Mouse (Mus musculus) heart, postnatal 0 days (tissue): ENCODE results near the gene Znrf3. TPM values are rescaled to one million over a fixed set of nuclear protein-coding genes. Genes with fewer than 3 reads are reported as not detected.
A peak's percentile ranks its signal among the peaks of the same experiment; 100 is the strongest.

Source experiments
- ATAC-seq: fragments of 200-750 bp; cut with Nextera tagmentation; 2 replicates; pipeline ENCODE4 v1.8.0; 2017; ENCODE audit warnings: low read depth, moderate number of reproducible peaks, moderate library complexity; ENCODE audit not compliant: insufficient read depth
- DNase-seq: peaks from one replicate; pipeline ENCODE4 v3.0.0-alpha.2; 2016; ENCODE audit warnings: low spot score
- H3K27ac ChIP-seq: fragments of 300-500 bp; sonication (generic); 2 replicates; pipeline ENCODE4 v1.5.1; 2014; ENCODE audit warnings: low read depth, mild to moderate bottlenecking
- H3K27me3 ChIP-seq: fragments of 300-500 bp; sonication (generic); 2 replicates; pipeline ENCODE4 v1.6.1; 2014; ENCODE audit warnings: low read length, mixed read lengths; ENCODE audit not compliant: control insufficient read depth, insufficient read depth
- H3K36me3 ChIP-seq: fragments of 300-500 bp; sonication (generic); replicated peaks from 2 replicates; pipeline ENCODE4 v1.6.1; 2014; ENCODE audit warnings: low read length, mixed read lengths; ENCODE audit not compliant: control insufficient read depth, insufficient read depth
- H3K4me1 ChIP-seq: fragments of 300-500 bp; sonication (generic); 2 replicates; pipeline ENCODE4 v1.6.1; 2014; ENCODE audit warnings: antibody characterized with exemption; ENCODE audit not compliant: control insufficient read depth, insufficient read depth
- H3K4me2 ChIP-seq: fragments of 300-500 bp; sonication (generic); 2 replicates; pipeline ENCODE4 v1.6.1; 2014; ENCODE audit warnings: low read depth, mild to moderate bottlenecking, low read length, moderate library complexity
- H3K4me3 ChIP-seq: fragments of 300-500 bp; sonication (generic); 2 replicates; pipeline ENCODE4 v1.5.1; 2014; ENCODE audit warnings: low read depth, low read length
- H3K9ac ChIP-seq: fragments of 300-500 bp; sonication (generic); replicated peaks from 2 replicates; pipeline ENCODE4 v1.6.1; 2014; ENCODE audit warnings: low read depth, low read length, mixed read lengths
- H3K9me3 ChIP-seq: fragments of 300-500 bp; sonication (generic); replicated peaks from 2 replicates; pipeline ENCODE4 v1.6.1; 2016; ENCODE audit warnings: low read length; ENCODE audit not compliant: control insufficient read depth
- CTCF ChIP-seq: IDR thresholded peaks from 2 replicates; pipeline ENCODE4 v1.5.1; 2016; ENCODE audit warnings: antibody characterized with exemption, control low read depth, low read depth
- EP300 ChIP-seq: IDR thresholded peaks from 2 replicates; pipeline ENCODE4 v1.6.1; 2016; ENCODE audit warnings: antibody characterized with exemption, low read depth
- WGBS: fragments of 180-500 bp; shearing (Covaris S2); extraction: QIAGEN DNeasy Blood & Tissue Kit; methylation state at CpG from one replicate; pipeline ENCODE4 v1.1.7; 2014; 5-methylcytosine and 5-hydroxymethylcytosine counted together
- polyA plus RNA-seq: library from polyadenylated mRNA; unstranded; fragments of >200 nt; fragmentation: Nextera tagmentation; extraction: Ambion mirVana; gene quantifications from 2 replicates; pipeline ENCODE4 v1.2.1, GENCODE M21; 2015
- total RNA-seq: library from RNA; depleted of rRNA; stranded (reverse); fragments of >200 nt; gene quantifications from 2 replicates; pipeline ENCODE4 v1.2.3, GENCODE M21; 2014; ENCODE audit warnings: low replicate concordance; rRNA removed

Znrf3 gene
- total and polyA plus RNA-seq, 2 experiments from 2014 or later, result 6.4 to 7.0 TPM

DNA sequence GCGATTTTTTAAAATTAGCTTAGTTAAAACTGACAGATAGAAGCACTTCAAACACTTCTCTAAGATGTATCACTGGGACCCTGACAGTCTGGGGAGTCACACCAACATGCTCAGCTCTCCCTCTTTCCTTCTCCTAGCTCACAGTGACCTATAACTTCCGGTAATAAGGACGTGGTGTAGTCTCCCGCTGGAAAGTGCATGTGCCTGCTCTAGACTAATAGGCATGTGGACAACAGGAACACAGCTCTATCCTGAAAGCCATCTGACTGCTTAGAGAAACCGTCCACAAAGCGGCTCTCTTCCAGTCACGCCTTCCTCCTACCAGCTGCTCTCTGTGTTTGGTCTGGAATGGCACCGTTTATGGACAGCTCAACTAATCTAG is 199.9 kb downstream of the Znrf3 start:
- Histone ChIP-seq H3K4me2 (peak overlapping the region; percentile 56), H3K27me3 (no peaks in the 10 kb centered on the region), H3K4me1 (peaks cover 43% of the 10 kb centered on the region), H3K36me3 (peaks cover 28% of the 10 kb centered on the region), H3K9me3 (no peaks in the 10 kb centered on the region), H3K27ac (peak overlapping the region; percentile 85), H3K4me3 (peak overlapping the region; percentile 29; the same call in 1 of the 2 replicates), H3K9ac (peak overlapping the region; percentile 46)
- WGBS, result 16% methylated on average over 8 of the region's 8 CpGs
- TF ChIP-seq CTCF, result no peak
- no peak for TF ChIP-seq EP300
- DNase-seq (peak; percentile 32), ATAC-seq (peak; percentile 22)

DNA sequence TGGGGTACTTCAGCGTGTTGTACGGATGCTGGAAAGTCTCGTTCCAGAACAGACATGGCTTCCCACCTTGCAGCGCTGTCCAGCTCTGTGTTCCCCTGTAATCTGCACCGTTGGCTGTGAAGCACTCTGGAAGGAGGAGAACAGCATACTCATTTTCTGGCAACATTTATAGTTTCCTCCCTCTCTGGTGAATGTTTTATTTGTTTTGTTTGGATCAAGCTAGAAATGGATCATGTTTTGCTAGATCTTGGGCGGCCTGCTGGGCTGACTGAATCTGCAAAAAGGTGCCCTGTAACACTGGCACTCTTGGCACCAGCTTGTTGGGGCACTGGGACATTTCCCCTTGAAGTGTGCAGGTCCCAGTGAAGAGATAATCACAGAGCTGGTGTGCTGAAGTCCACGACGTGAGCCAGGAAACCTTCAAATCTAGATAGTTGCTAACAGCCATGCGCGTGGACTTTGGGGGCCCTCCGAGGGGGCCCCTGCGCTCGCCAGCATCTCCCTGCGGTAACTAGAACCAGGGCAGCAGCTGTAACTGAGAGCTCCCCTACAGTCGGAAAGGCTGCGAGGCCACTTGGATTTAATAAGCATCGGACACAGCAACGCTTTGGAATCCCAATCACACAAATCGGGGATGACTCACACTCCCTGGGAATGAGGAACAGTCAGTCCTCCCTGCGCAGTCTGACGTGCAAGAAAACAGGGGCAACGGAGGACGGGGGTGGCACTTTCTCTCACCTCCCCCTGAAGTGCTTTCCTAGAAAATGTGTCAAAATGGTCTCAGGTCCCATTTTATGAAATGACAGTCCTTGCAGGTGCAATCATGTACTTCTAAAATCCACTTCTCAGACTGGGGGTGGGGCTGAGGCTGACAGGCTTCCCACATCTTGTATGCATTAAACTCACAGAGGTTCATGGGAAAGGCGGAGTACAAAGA is 200.6 kb downstream of the Znrf3 start:
- WGBS, result 21% methylated on average over 24 of the region's 24 CpGs
- ATAC-seq, result peak; percentile 80
- TF ChIP-seq EP300, result 0 out of 2 replicates have a peak, but pooled peaks have one; percentile 39
- peak; percentile 24; the same call in 1 of the 2 replicates for TF ChIP-seq CTCF
- Histone ChIP-seq H3K4me3 (peak overlapping the region; percentile 29), H3K4me1 (peaks cover 49% of the 10 kb centered on the region), H3K4me2 (peak overlapping the region; percentile 56), H3K9ac (peak overlapping the region; percentile 46), H3K27me3 (no peaks in the 10 kb centered on the region), H3K36me3 (peaks cover 28% of the 10 kb centered on the region), H3K27ac (peak overlapping the region; percentile 85), H3K9me3 (no peaks in the 10 kb centered on the region)
- DNase-seq, result peak; percentile 85

DNA sequence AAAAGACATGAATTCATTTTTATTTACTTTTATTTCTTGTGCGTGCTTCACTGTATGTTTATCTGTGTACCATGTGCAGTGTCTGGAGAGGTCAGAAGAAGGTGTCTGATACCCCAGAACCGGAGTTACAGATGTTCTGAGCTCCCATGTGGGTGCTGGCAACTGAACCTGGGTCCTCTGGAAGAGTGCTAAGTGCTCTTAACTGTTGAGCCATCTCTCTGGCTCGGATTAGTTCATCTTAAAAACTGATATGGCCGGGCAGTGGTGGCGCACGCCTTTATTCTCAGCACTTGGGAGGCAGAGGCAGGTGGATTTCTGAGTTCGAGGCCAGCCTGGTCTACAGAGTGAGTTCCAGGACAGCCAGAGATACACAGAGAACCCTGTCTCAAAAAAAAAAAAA is 201.4 kb downstream of the Znrf3 start:
- H3K9me3 ChIP-seq, result no peaks in the 10 kb centered on the region
- H3K9ac ChIP-seq, result no peak overlapping the region
- DNase-seq, result no peak
- peaks cover 30% of the 10 kb centered on the region for H3K36me3 ChIP-seq
- no peaks in the 10 kb centered on the region for H3K27me3 ChIP-seq
- H3K4me1 ChIP-seq, result peaks cover 52% of the 10 kb centered on the region
- no peak for ATAC-seq
- H3K4me2 ChIP-seq, result no peak overlapping the region
- TF ChIP-seq EP300 (no peak), CTCF (no peak)
- peak overlapping the region; percentile 85 for H3K27ac ChIP-seq
- H3K4me3 ChIP-seq, result no peak overlapping the region
- 93% methylated on average over 7 of the region's 7 CpGs for WGBS

DNA sequence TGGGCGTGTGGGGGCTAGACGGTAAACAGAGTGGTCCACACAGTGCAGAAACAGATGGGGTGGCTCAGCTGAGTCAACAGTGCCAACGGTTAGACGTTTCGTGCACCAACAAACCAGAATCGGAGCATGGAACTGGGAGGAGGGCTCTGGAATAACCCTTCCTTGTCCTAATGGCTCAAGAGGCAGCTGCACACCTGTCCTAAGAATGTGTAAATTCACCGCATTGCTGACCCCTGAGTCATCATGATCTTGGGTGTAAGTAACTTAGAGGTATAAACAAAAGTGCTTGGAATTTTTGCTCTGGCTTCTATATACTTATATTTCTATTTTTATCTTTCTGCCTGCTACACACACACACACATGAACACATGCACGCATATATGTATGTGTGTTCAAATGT is 202.5 kb downstream of the Znrf3 start:
- H3K36me3 ChIP-seq, result peaks cover 41% of the 10 kb centered on the region
- H3K4me2 ChIP-seq, result no peak overlapping the region
- H3K4me1 ChIP-seq, result peaks cover 49% of the 10 kb centered on the region
- no peak for TF ChIP-seq CTCF
- TF ChIP-seq EP300, result no peak
- DNase-seq, result no peak
- H3K9ac ChIP-seq, result no peak overlapping the region
- no peak overlapping the region for H3K27ac ChIP-seq
- 87% methylated on average over 8 of the region's 8 CpGs for WGBS
- H3K4me3 ChIP-seq, result no peak overlapping the region
- no peaks in the 10 kb centered on the region for H3K27me3 ChIP-seq
- ATAC-seq, result no peak
- H3K9me3 ChIP-seq, result no peaks in the 10 kb centered on the region

DNA sequence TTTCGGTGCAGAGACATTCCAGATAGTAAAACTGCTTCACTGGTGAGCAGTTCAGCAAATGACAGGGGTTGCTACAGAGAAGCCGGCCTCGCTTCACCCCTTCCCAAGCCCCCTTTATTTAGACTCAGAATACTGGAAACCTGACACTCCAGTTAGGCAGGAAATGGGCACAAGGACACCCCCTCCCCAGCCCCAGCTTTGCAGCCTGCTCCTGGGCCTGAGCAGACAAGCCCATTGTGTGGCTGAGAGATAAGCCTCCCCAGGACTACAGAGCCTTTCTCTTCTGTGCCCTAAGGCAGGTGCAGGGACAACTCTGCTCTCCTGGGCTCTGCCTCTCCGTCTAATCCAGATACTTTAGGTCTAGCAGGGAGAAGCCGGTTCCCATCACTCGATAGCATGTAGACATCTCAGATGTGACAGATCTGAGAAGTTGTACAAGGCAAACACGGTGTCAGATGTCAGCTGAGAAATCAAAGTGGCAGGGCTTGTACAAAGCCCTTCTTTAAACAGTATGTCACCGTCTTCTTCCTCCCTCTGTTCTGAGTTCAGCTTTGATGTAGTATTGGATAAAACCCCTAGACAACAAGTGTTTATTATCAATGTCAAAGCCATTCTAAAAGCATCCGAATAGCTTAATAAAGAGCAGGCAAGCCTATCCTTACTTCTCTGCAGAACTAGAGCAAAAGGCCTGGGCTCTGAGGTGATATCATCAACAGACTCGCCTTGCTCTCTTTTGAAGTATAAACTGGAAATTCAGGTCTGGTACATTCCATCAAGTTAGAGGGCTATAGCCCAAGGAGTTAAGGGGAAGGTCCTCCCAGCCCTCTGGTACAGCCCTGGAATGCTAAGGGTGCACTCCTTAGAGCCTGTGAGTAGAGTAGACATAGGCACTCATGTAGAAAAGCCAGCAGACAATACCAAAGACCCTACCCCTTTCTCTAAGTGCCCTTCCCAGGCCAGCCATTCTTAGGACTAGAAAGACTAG is 204.6 kb downstream of the Znrf3 start:
- WGBS, result 14% methylated on average over 10 of the region's 10 CpGs
- Histone ChIP-seq H3K4me2 (peak overlapping the region; percentile 3; the same call in 1 of the 2 replicates), H3K4me1 (peaks cover 40% of the 10 kb centered on the region), H3K27ac (peak overlapping the region; percentile 67), H3K9me3 (no peaks in the 10 kb centered on the region), H3K9ac (no peak overlapping the region; the same call in 1 of the 2 replicates), H3K36me3 (peaks cover 45% of the 10 kb centered on the region), H3K27me3 (no peaks in the 10 kb centered on the region), H3K4me3 (no peak overlapping the region)
- ATAC-seq (no peak), DNase-seq (no peak)
- TF ChIP-seq CTCF, result no peak
- no peak for TF ChIP-seq EP300

Other genes starting within 250 kb of the Znrf3 start
- gene Kremen1, start 183.3 kb downstream of the Znrf3 start, total RNA-seq, result 90.2 and 103 TPM in 2 replicates
- gene Kremen1, start 183.3 kb downstream of the Znrf3 start, polyA plus RNA-seq, result 24.3 and 28.5 TPM in 2 replicates
- 84.9 and 90.7 TPM in 2 replicates for gene Xbp1, start 75.8 kb upstream of the Znrf3 start, total RNA-seq
- gene Xbp1, start 75.8 kb upstream of the Znrf3 start, polyA plus RNA-seq, result 70.7 and 96.1 TPM in 2 replicates
- 9.7 and 12.5 TPM in 2 replicates for gene Ccdc117, start 97.3 kb upstream of the Znrf3 start, total RNA-seq
- 7.3 and 8.2 TPM in 2 replicates for gene Ccdc117, start 97.3 kb upstream of the Znrf3 start, polyA plus RNA-seq
- gene Ankrd36, start 124.8 kb upstream of the Znrf3 start, total RNA-seq, result not detected in 2 replicates
- not detected in 2 replicates for gene Ankrd36, start 124.8 kb upstream of the Znrf3 start, polyA plus RNA-seq